ENCODE assay signal across 15 mouse cellular contexts in genomic region chr2:91878387-91879180, GRCm38 (mm10). TPM values are rescaled to one million over a fixed set of nuclear protein-coding genes. Genes with fewer than 3 reads are reported as not detected.
DNase-seq lines count a peak whose midpoint lies in the region; ATAC-seq lines count a peak whose summit lies in the region.
"Had no signal": no experiment of that assay in that cellular context is flagged by ENCODE, and none has a peak within 500 bp of the region (broad histone marks: within the 10 kb centered on the region; RNA-seq: fewer than 3 reads in every experiment).

No protein-coding gene starts in this region.

- ATAC-seq in frontal cortex, adult (ENCODE audit: low TSS enrichment), result peak; percentile 88
- ATAC-seq in midbrain, embryonic 12.5 days (ENCODE audit: low FRiP score, low read depth), result no peak
- no peak for ATAC-seq in midbrain, embryonic 15.5 days (replicated peaks)
- ATAC-seq in megakaryocyte-erythroid progenitor cell, adult 5-6 weeks (replicated peaks; ENCODE audit: low FRiP score, low TSS enrichment, poor library complexity, severe bottlenecking), result peak; percentile 78
- ATAC-seq: hindbrain, embryonic 16.5 days had no signal

- H3K9ac ChIP-seq in midbrain, embryonic 12.5 days (replicated peaks), result no peak overlapping the region
- H3K9ac ChIP-seq in midbrain, embryonic 15.5 days, result no peak overlapping the region

- H3K4me3 ChIP-seq in midbrain, embryonic 12.5 days, result no peak overlapping the region
- no peak overlapping the region for H3K4me3 ChIP-seq in midbrain, embryonic 15.5 days
- H3K4me3 ChIP-seq in embryonic facial prominence, embryonic 10.5 days, result no peak overlapping the region

- WGBS in midbrain, embryonic 12.5 days, result 65% methylated on average over 7 of the region's 7 CpGs
- WGBS in midbrain, embryonic 15.5 days, result 49% methylated on average over 7 of the region's 7 CpGs
- 90% methylated on average over 7 of the region's 7 CpGs for WGBS in embryonic facial prominence, embryonic 10.5 days

- no peaks in the 10 kb centered on the region for H3K27me3 ChIP-seq in midbrain, embryonic 12.5 days
- H3K27me3 ChIP-seq in midbrain, embryonic 15.5 days (replicated peaks), result no peaks in the 10 kb centered on the region
- no peaks in the 10 kb centered on the region for H3K27me3 ChIP-seq in embryonic facial prominence, embryonic 10.5 days (replicated peaks; ENCODE audit: low read depth, poor library complexity, severe bottlenecking)

- peak overlapping the region; percentile 20; the same call in 1 of the 2 replicates for H3K27ac ChIP-seq in midbrain, embryonic 12.5 days (replicated peaks)
- H3K27ac ChIP-seq in midbrain, embryonic 15.5 days, result no peak overlapping the region
- 0 out of 2 replicates have a peak overlapping the region, but pooled peaks have one; percentile 19 for H3K27ac ChIP-seq in embryonic facial prominence, embryonic 10.5 days (replicated peaks)

- H3K9me3 ChIP-seq in midbrain, embryonic 12.5 days, result no peaks in the 10 kb centered on the region
- no peaks in the 10 kb centered on the region for H3K9me3 ChIP-seq in midbrain, embryonic 15.5 days
- no peaks in the 10 kb centered on the region for H3K9me3 ChIP-seq in embryonic facial prominence, embryonic 10.5 days
- H3K9me3 ChIP-seq: G1E had no signal

- H3K36me3 ChIP-seq in midbrain, embryonic 12.5 days, result peaks cover 12% of the 10 kb centered on the region
- H3K36me3 ChIP-seq in midbrain, embryonic 15.5 days (replicated peaks), result no peaks in the 10 kb centered on the region
- peaks cover 20% of the 10 kb centered on the region for H3K36me3 ChIP-seq in embryonic facial prominence, embryonic 10.5 days (replicated peaks)

- H3K4me1 ChIP-seq in midbrain, embryonic 12.5 days, result peaks cover 6% of the 10 kb centered on the region
- no peaks in the 10 kb centered on the region for H3K4me1 ChIP-seq in midbrain, embryonic 15.5 days
- no peaks in the 10 kb centered on the region for H3K4me1 ChIP-seq in embryonic facial prominence, embryonic 10.5 days

- H3K4me2 ChIP-seq in midbrain, embryonic 12.5 days (replicated peaks), result no peak overlapping the region
- H3K4me2 ChIP-seq in midbrain, embryonic 15.5 days, result no peak overlapping the region

- DNase-seq in frontal cortex, postnatal 10 days (ENCODE audit: low spot score in 2 of 2), result no peak
- no peak for DNase-seq in embryonic facial prominence, embryonic 10.5 days (ENCODE audit: low spot score)
- no peak for DNase-seq in adrenal gland, adult (ENCODE audit: inconsistent age in 2 of 2, low spot score in 1 of 2)
- no peak for DNase-seq in adrenal gland, postnatal 25 days
- DNase-seq: cerebellum, adult 2 months; gastrocnemius, postnatal 14 days; kidney, adult 8-10 months; liver had no signal

RNA-seq across cellular contexts. Expression of gene Chrm4, which starts 48.5 kb away (rescaled TPM):
- 0.31 and 0.56 TPM in 2 replicates for polyA plus RNA-seq in midbrain, embryonic 12.5 days (2016; fragmentation: Nextera tagmentation; extraction: Ambion mirVana)
- polyA plus RNA-seq in midbrain, embryonic 15.5 days (2015; fragmentation: Nextera tagmentation; extraction: Ambion mirVana), result 0.57 and 0.66 TPM in 2 replicates
- 0.74 and 1.4 TPM in 2 replicates for polyA plus RNA-seq in embryonic facial prominence, embryonic 10.5 days (2016; fragmentation: Nextera tagmentation; extraction: Ambion mirVana)
- total RNA-seq in megakaryocyte-erythroid progenitor cell, adult 5-6 weeks (2014; fragmentation: Nextera tagmentation), result 0.94 TPM in 1 of 2 replicates, not detected in the other
- total RNA-seq in megakaryocyte-erythroid progenitor cell, adult 5-6 weeks (2017), result not detected in 2 replicates
- total RNA-seq in adrenal gland, postnatal 25 days (2021), result 0.94 and 1.7 TPM in 2 replicates
- total RNA-seq: gastrocnemius, postnatal 14 days had no signal
- polyA plus RNA-seq: G1E; heart, embryonic 16.5 days had no signal

RNA-seq across cellular contexts. Expression of gene Mdk, which starts 53.5 kb away (rescaled TPM):
- polyA plus RNA-seq in midbrain, embryonic 12.5 days (2016; fragmentation: Nextera tagmentation; extraction: Ambion mirVana), result 672 and 763 TPM in 2 replicates
- polyA plus RNA-seq in midbrain, embryonic 15.5 days (2015; fragmentation: Nextera tagmentation; extraction: Ambion mirVana), result 132 and 158 TPM in 2 replicates
- 2,212 and 2,218 TPM in 2 replicates for polyA plus RNA-seq in embryonic facial prominence, embryonic 10.5 days (2016; fragmentation: Nextera tagmentation; extraction: Ambion mirVana)
- total RNA-seq in megakaryocyte-erythroid progenitor cell, adult 5-6 weeks (2014; fragmentation: Nextera tagmentation), result 2.1 TPM in 1 of 2 replicates, not detected in the other
- total RNA-seq in megakaryocyte-erythroid progenitor cell, adult 5-6 weeks (2017), result 0.75 TPM in 1 of 2 replicates, not detected in the other
- 3.5 and 5.8 TPM in 2 replicates for total RNA-seq in adrenal gland, postnatal 25 days (2021)

Comparison
In these comparisons a context has a peak if more than half of its experiments do, and no peak if none do; other contexts are left out.
1. ATAC-seq: peak in frontal cortex, adult (single experiment) and megakaryocyte-erythroid progenitor cell, adult 5-6 weeks (single experiment); none in midbrain, embryonic 12.5 days (single experiment) and midbrain, embryonic 15.5 days (single experiment).